Mouse (Mus musculus) forebrain, embryonic 10.5 days (tissue): Measurements from ENCODE around the gene Tmem38a. TPM values are rescaled to one million over a fixed set of nuclear protein-coding genes. Genes with fewer than 3 reads are reported as not detected.

Experiments used
- DNase-seq: peaks from one replicate; pipeline ENCODE4 v3.0.0-alpha.2; 2017; ENCODE audit warnings: low spot score; ENCODE audit errors: extremely low spot score
- H3K27ac ChIP-seq: fragments of 300-500 bp; sonication (generic); 2 replicates; pipeline ENCODE4 v1.5.1; 2016; ENCODE audit warnings: mild to moderate bottlenecking
- H3K27me3 ChIP-seq: fragments of 300-500 bp; sonication (generic); 2 replicates; pipeline ENCODE4 v1.6.1; 2016; ENCODE audit warnings: mild to moderate bottlenecking; ENCODE audit not compliant: poor library complexity, severe bottlenecking
- H3K36me3 ChIP-seq: fragments of 300-500 bp; sonication (generic); replicated peaks from 2 replicates; pipeline ENCODE4 v1.6.1; 2016; ENCODE audit warnings: mild to moderate bottlenecking, moderate library complexity
- H3K4me1 ChIP-seq: fragments of 300-500 bp; sonication (generic); 2 replicates; pipeline ENCODE4 v1.6.1; 2016
- H3K4me3 ChIP-seq: fragments of 300-500 bp; sonication (generic); 2 replicates; pipeline ENCODE4 v1.5.1; 2016; ENCODE audit warnings: mild to moderate bottlenecking, moderate library complexity
- H3K9me3 ChIP-seq: fragments of 300-500 bp; sonication (generic); 2 replicates; pipeline ENCODE4 v1.6.1; 2016; ENCODE audit warnings: mild to moderate bottlenecking, moderate library complexity
- WGBS: fragments of 180-500 bp; shearing (Covaris S2); methylation state at CpG from one replicate; pipeline ENCODE4 v1.1.7; 2016; 5-methylcytosine and 5-hydroxymethylcytosine counted together
- polyA plus RNA-seq: library from polyadenylated mRNA; unstranded; fragments of >200 nt; fragmentation: Nextera tagmentation; extraction: Ambion mirVana; gene quantifications from 2 replicates; pipeline ENCODE4 v1.2.1, GENCODE M21; 2016

Gene Tmem38a
- polyA plus RNA-seq = 8.6 and 10.4 TPM in 2 replicates

DNA sequence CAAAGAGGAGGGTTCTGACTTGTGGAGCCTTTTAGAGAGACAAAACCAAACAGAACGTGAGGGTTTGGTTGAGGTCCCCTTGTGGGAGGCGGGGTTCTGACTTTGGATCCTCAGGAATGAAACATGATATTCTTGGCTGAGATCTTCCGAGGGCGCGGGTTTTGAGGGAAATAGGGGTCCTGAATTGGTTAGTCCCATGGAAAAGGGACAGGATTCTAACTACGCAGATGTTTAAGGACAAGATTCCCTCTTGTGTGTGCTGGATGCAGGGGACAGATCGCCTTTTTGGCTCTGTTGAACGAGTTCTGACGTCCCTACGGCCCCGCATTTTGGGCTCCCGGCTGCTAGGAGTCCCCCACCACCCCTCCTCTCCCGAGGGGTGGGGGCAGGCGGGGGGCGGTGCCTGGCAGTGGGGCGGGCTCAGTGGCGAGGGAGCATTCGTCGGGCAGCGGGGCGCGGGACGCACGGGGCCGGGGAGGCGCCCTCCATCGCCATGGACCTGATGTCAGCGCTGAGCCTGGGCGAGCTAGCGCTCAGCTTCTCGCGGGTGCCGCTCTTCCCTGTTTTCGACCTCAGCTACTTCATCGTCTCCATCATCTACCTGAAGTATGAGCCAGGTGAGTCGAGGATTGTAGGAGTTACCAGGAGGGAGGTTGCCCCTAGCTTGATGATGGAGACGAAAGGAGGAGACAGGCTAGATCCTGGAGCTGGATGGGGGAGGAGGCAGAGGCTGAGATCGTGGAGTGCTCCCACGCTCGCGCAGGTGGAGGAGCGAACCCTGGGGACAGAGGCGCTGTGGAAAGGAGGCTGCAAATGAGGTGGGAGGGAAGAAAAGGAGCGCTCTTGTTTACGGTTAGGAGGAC is at the start of gene Tmem38a:
TSS of gene Tmem38a (plus strand) at position 445 of the 863 bp plus-strand sequence.
- peak within 1 kb of the TSS; percentile 75 for H3K4me3 ChIP-seq
- H3K4me1 ChIP-seq = peaks cover 35% of the 10 kb centered on the region
- WGBS = 1% methylated on average over 45 of the region's 45 CpGs
- peak; percentile 73 for DNase-seq
- peaks cover 29% of the 10 kb centered on the region for H3K36me3 ChIP-seq
- H3K27me3 ChIP-seq = no peaks in the 10 kb centered on the region
- peak within 1 kb of the TSS; percentile 92 for H3K27ac ChIP-seq
- no peaks in the 10 kb centered on the region for H3K9me3 ChIP-seq

DNA sequence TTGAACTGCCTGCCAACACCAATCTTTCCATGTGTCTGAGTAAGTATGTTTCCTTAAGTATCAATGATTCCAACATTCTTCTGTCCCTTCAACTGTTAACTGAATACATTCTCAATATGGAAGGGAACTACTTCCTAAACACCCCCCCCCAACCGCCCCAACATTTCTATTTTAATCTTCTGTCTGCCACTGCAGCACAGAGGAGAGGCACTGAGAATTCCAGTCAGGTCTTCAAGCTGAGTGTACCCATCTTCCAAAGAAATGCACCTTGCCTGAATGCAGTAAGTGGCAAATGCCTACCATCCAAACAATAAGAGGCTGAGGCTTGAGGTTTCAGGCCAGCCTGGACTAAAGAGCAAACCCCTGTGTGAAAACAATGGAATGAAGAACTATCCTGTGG is 39.8 kb upstream of the Tmem38a start:
- Histone ChIP-seq H3K36me3 (peaks cover 45% of the 10 kb centered on the region), H3K4me3 (no peak overlapping the region), H3K27ac (no peak overlapping the region), H3K4me1 (no peaks in the 10 kb centered on the region), H3K9me3 (no peaks in the 10 kb centered on the region), H3K27me3 (no peaks in the 10 kb centered on the region)
- no peak for DNase-seq
- 91% methylated on average over 1 of the region's 1 CpGs for WGBS

DNA sequence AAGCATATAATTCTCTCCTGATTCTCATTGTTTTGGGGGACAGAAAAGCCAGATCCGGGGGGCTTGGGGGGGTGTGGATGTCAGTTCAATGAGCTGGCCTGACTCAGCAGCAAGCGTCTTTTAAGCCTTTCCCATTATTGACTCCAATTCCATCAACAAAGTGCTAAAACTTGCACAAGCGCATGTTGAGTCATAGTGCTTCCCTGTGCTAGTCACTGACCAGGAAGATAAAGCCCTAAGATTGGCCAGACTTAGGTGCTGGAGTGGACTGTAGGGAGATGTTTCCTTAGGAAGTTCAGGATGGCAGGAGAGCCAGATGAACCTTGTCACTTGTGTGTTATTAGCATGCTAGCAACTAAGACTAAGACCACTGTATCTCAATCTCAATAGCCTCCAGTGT is 37.0 kb upstream of the Tmem38a start:
- Histone ChIP-seq H3K4me1 (no peaks in the 10 kb centered on the region), H3K36me3 (peaks cover 34% of the 10 kb centered on the region), H3K27ac (no peak overlapping the region), H3K9me3 (no peaks in the 10 kb centered on the region), H3K4me3 (no peak overlapping the region), H3K27me3 (no peaks in the 10 kb centered on the region)
- WGBS = 93% methylated on average over 3 of the region's 3 CpGs
- no peak for DNase-seq

DNA sequence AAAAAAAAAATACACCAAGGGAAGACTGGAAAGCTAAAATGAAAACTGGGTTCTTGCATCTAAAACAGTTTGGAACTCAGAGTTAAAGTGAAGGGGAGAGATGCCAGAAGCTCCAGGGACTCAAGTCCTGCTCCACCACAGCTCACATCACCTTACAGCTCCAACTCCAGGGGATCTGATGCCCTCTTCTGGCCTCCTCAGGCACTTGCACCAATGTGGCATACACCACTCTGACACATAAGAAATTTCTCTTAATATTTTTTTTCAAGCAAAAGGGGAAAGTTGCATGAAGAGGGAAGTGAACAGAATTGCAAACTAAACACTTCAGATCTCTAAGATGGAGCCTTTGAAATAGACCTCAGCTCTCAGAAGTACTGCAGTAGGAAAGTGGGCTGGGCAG is 32.6 kb upstream of the Tmem38a start:
- Histone ChIP-seq H3K36me3 (peaks cover 37% of the 10 kb centered on the region), H3K27me3 (no peaks in the 10 kb centered on the region), H3K27ac (no peak overlapping the region), H3K9me3 (no peaks in the 10 kb centered on the region), H3K4me3 (no peak overlapping the region), H3K4me1 (no peaks in the 10 kb centered on the region)
- DNase-seq = no peak

DNA sequence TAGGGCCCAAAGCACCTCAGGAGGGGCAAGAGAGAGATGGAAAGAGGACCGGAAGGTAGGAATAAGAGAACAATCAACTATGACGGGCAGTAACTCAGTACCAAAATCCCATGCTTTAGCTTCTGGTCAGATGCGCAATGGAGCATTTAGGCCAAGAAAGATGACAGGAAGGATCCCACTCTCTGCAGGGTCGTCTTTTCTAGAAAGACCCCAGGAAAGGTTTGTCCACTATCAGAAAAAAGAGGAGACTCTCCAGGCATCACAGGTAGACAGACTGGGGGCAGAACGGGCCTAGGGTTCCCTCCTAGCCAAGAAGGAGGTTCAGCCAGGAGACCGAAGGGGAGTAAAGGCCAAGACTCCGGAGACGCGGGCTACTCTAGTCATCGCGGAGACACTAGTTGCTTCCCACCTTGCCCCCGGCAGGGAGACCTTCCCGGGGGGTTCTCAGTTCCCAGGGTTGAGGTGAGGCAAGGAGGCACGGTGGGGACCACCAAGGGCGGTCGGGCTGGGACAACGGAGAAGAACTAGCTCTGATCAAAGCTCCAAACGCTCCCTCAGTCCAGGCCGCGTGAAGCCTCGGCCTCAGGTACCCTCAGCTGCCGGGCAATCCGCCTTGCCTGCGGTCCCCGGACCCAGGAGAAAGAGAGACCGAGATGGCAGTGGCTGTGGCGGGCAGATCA is 24.6 kb upstream of the Tmem38a start:
- no peaks in the 10 kb centered on the region for H3K27me3 ChIP-seq
- H3K9me3 ChIP-seq = no peaks in the 10 kb centered on the region
- H3K4me3 ChIP-seq = peak overlapping the region; percentile 98
- H3K4me1 ChIP-seq = peaks cover 33% of the 10 kb centered on the region
- 3% methylated on average over 27 of the region's 27 CpGs for WGBS
- peak overlapping the region; percentile 95 for H3K27ac ChIP-seq
- DNase-seq = no peak
- peaks cover 32% of the 10 kb centered on the region for H3K36me3 ChIP-seq

DNA sequence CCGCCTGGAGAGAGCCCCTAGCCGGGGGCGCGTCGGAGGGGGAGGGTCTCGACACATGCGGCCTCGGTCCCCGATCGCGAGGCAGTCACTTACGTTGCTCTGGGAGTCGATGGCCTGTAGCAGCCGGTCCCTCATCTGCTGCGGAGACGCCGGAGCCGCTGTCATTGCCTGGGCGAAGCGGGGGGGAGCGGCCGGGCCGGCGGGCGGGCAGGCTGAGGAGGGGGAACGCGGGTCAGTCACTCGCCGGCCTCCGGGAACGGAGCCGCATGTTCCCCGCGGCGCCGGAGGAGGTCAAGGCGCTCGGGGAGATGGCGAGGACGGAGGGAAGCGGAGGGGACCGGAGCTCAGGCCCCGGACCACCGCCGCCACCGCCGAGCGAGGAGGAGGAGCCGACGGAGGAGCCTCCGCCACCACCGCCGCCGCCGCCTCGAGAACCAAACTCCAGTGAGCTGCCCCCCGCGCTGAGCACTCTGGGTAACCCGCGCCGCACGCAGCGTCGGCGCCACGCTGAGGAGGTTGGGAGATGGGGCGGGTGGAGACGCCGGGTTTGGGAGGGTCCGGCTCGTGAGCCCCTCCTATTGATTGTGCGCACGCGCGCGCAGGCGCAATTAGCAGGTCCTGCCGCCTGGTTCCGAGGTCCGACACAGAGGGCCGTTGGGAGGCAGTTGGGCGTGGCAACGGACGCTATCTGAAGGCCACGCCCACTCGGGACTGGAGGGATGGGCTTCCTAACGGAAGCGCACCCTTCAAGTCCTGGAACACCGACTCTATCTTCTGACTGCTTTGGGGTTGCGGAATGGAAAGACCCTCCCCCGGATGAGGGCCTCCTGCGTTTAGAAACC is 23.8 kb upstream of the Tmem38a start, which contains the start of gene Med26:
TSS of gene Med26 (minus strand) at position 469 of the 842 bp plus-strand sequence.
- Histone ChIP-seq H3K9me3 (no peaks in the 10 kb centered on the region), H3K27me3 (no peaks in the 10 kb centered on the region), H3K4me1 (peaks cover 33% of the 10 kb centered on the region), H3K4me3 (peak within 1 kb of the TSS; percentile 98), H3K36me3 (peaks cover 30% of the 10 kb centered on the region), H3K27ac (peak within 1 kb of the TSS; percentile 95)
- under 1% methylated on average over 92 of the region's 92 CpGs for WGBS
- DNase-seq = peak; percentile 98

DNA sequence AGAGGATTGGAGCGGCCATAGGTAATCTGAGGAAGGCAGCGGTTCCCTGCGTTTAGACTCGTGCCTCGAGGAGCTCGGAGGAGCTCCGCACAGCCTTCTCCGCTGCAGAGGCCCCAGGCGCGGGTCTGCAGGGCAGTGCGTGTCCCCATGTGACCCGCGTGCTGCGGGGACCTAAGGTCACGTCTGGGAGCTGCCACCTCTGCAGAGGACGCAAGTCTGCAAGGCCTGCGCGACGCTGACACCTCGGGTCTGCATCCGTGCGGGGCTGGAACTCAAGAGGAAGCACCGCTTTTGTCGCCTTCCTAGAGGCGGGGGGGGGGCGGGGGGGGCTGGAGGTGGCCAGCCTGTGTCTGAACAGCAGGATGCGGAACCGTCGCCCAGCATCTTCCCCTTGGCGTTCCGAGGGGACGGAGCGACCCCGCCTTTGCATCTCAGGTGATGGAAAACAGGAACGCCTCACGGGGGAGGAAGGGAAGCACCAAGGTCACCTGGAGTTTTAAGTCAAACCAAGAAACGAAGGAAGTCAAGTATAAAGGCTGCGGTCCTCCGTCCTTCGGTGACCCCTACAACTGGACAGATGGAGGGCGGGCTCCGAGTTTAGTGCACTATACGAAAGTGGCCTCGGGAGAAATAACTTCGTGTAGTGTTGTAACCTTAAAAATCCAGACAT is 23.1 kb upstream of the Tmem38a start:
- Histone ChIP-seq H3K27ac (peak overlapping the region; percentile 95), H3K27me3 (no peaks in the 10 kb centered on the region), H3K4me3 (peak overlapping the region; percentile 98), H3K9me3 (no peaks in the 10 kb centered on the region), H3K4me1 (peaks cover 33% of the 10 kb centered on the region), H3K36me3 (peaks cover 28% of the 10 kb centered on the region)
- DNase-seq = no peak
- WGBS = under 1% methylated on average over 45 of the region's 45 CpGs

DNA sequence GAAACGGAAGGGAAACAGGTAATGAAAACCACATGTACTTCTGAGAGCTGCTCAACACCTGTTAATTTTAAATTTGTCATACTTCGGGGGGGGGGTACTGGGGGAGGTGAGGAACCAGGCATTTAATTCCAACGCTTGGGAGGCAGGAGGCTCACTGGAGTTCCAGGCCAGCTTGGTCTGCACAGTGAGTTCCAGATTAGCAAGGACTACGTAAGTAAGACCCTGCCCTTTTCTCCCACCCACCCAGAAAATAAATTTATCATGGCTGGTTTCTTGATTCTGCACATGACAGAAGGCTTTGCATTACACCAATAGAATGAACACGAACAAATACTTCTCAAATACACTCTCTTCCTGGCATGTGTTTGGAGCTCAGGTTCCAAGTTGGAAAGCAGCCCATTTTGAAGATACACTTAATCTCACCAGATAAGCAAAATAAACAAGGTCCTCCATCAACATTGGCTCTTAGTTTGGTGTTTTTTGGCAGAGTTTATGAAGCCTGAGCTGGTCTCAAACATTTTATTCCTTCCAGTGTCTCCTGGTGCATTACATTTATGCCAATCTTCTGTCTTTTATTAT is 22.5 kb upstream of the Tmem38a start:
- DNase-seq = no peak
- no peaks in the 10 kb centered on the region for H3K9me3 ChIP-seq
- H3K4me1 ChIP-seq = peaks cover 33% of the 10 kb centered on the region
- H3K27me3 ChIP-seq = no peaks in the 10 kb centered on the region
- H3K4me3 ChIP-seq = peak overlapping the region; percentile 98
- H3K36me3 ChIP-seq = peaks cover 23% of the 10 kb centered on the region
- peak overlapping the region; percentile 95; the same call in 1 of the 2 replicates for H3K27ac ChIP-seq
- 26% methylated on average over 5 of the region's 5 CpGs for WGBS

DNA sequence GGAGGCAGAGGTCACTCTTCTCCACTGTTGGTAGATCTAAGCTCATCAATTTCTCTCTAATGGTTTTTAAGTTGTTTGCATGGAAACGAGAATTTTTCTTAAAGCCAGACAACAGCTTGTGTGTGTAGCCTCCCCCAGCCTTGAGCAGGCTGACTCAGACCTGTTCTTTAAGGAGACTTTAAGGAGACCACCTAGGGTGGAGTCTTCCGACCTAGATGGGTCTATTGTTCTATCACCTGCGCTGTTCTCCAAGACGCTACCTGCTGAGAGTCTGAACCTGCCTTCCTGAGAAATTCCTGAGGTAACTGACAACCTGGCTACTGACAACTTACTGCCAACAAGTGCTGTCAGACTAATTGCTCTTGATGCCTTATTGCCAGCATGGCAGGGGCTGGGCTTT is 16.1 kb upstream of the Tmem38a start:
- no peaks in the 10 kb centered on the region for H3K9me3 ChIP-seq
- H3K4me1 ChIP-seq = no peaks in the 10 kb centered on the region
- peaks cover 40% of the 10 kb centered on the region for H3K36me3 ChIP-seq
- H3K27ac ChIP-seq = no peak overlapping the region
- H3K27me3 ChIP-seq = no peaks in the 10 kb centered on the region
- 38% methylated on average over 4 of the region's 4 CpGs for WGBS
- no peak for DNase-seq
- H3K4me3 ChIP-seq = no peak overlapping the region

DNA sequence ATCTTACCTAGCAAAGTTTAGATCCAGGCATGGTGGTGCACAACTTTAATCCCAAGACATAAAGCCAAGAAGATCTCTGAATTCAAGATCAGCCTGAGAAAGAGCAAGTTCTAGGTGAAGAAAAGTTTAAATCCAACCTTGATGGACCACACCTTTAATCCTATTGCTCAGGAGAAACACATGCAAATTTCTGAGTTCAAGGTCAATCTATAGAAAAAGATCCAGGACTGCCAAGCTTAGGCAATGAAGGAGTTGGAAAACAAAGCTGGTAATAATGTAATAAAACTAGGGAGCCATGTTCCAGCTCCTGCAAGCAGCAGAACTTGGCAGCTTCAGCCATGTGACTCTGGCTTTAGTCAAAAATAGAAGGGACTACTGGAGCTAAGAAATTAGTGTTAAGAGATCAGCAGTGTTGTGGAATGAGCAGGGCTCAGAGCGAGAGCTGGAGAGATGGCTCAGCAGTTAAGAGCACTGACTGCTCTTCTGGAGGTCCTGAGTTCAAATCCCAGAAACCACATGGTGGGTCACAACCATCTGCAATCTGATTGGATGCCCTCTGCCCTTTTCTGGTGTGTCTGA is 10.7 kb upstream of the Tmem38a start:
- H3K36me3 ChIP-seq = peaks cover 77% of the 10 kb centered on the region
- H3K9me3 ChIP-seq = no peaks in the 10 kb centered on the region
- no peaks in the 10 kb centered on the region for H3K4me1 ChIP-seq
- H3K27me3 ChIP-seq = no peaks in the 10 kb centered on the region
- H3K4me3 ChIP-seq = no peak overlapping the region
- no peak for DNase-seq
- no peak overlapping the region for H3K27ac ChIP-seq
- WGBS = 89% methylated on average over 1 of the region's 1 CpGs

DNA sequence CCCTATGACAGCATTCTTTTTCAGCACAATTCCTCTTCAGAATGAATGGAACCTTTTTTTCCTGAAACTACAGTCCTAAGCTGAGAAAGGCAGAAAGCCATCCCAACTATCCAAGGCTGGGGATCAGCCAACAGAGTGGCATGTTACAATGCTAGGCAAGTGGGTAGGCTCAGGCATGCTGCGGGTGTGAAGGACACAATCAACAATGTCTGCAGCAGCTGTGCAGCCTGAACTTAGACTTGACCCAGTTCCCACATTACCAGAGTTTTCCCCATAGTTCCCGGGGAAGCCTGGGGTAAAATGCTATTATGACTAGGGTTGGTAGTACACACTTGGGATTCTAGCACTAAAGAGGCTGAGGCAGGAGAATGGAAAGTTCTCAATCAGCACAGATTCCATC is 5.9 kb upstream of the Tmem38a start:
- Histone ChIP-seq H3K9me3 (no peaks in the 10 kb centered on the region), H3K27ac (no peak overlapping the region), H3K36me3 (peaks cover 82% of the 10 kb centered on the region), H3K27me3 (no peaks in the 10 kb centered on the region), H3K4me3 (no peak overlapping the region), H3K4me1 (peaks cover 15% of the 10 kb centered on the region)
- no peak for DNase-seq
- 95% methylated on average over 2 of the region's 2 CpGs for WGBS
